Mouse (Mus musculus): ENCODE results near the gene Xpo4. TPM values are rescaled to one million over a fixed set of nuclear protein-coding genes. Genes with fewer than 3 reads are reported as not detected.

The Xpo4 gene
- polyA plus RNA-seq, 1 experiment from 2014 or later: 32.1 TPM

Other genes starting within 250 kb of the Xpo4 start
- 20.7 and 21.4 TPM in 2 replicates for gene Ift88, start 241.4 kb downstream of the Xpo4 start, polyA plus RNA-seq (2014; fragmentation: Nextera tagmentation; extraction: Ambion mirVana)
- gene Il17d, start 140.7 kb downstream of the Xpo4 start, polyA plus RNA-seq (2014; fragmentation: Nextera tagmentation; extraction: Ambion mirVana): 0.57 and 1.5 TPM in 2 replicates
- 88.9 and 90.1 TPM in 2 replicates for gene Eef1akmt1, start 93.8 kb downstream of the Xpo4 start, polyA plus RNA-seq (2014; fragmentation: Nextera tagmentation; extraction: Ambion mirVana)
- not detected in 2 replicates for gene Gm49361, start 80.7 kb upstream of the Xpo4 start, polyA plus RNA-seq (2014; fragmentation: Nextera tagmentation; extraction: Ambion mirVana)
- gene Lats2, start 93.0 kb upstream of the Xpo4 start, polyA plus RNA-seq (2014; fragmentation: Nextera tagmentation; extraction: Ambion mirVana): 12.2 and 13.2 TPM in 2 replicates
- gene Sap18, start 132.8 kb upstream of the Xpo4 start, polyA plus RNA-seq (2014; fragmentation: Nextera tagmentation; extraction: Ambion mirVana): 22.8 and 33.7 TPM in 2 replicates
- gene Ska3, start 160.8 kb upstream of the Xpo4 start, polyA plus RNA-seq (2014; fragmentation: Nextera tagmentation; extraction: Ambion mirVana): 37.2 and 44.5 TPM in 2 replicates
- gene Mrpl57, start 160.8 kb upstream of the Xpo4 start, polyA plus RNA-seq (2014; fragmentation: Nextera tagmentation; extraction: Ambion mirVana): 127 and 131 TPM in 2 replicates
- gene Zdhhc20, start 224.8 kb upstream of the Xpo4 start, polyA plus RNA-seq (2014; fragmentation: Nextera tagmentation; extraction: Ambion mirVana): 64.0 and 69.7 TPM in 2 replicates

Data from hindbrain, embryonic 11.5 days (tissue).